Mouse (Mus musculus) ES-CJ7 (cell line): ENCODE measurements at regions not wholly inside any gene's neighbourhood (a gene's known extent, or its start where the extent isn't known, plus 50 kb on each side); places are given as distances from the start of the nearest gene placed in this dataset.

Experiments
- DNase-seq: peaks from one replicate; pipeline ENCODE4 v3.0.0; 2011; ENCODE audit warnings: low read depth, low spot score

DNA sequence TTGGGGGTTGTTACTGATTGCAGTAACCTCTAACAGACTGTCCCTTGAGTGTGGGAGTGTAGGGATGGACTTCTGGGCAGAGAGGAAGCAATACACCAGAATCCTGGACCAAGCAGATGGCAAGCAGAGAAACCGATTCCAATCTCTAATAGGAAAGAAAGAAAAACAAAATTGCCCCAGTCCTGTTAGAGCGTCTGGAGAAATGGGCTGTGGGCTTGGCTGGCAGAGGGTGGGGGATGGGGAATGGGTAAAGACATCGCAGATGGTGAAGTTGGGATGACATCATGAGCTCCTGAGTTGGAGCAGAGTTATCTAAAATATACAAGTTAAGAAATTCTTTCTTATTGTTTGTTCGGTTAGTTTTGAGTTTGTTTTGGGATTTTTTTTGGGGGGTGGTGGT lies 260.5 kb downstream of the Ptpru start:
- no peak for DNase-seq

DNA sequence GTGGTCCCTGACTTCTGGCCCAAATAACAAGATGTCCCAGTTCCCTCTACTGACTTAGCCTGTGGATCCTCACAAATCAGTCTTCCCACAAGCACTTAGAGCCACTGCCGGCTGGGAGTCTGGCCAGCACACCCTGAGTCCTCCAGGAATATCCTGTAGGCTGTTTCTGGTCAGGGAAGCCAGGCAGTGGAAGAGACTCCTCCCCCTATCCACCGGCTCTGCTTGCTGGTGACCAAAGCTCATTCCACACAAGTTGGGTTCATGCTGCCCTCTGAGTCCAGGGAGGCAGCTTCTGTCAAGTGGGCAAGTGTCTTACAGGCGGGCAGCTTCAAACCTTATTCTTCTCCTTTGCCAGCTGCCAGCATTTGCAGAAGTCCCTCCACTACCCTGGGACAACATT lies 252.1 kb downstream of the Ptpru start:
- no peak for DNase-seq

DNA sequence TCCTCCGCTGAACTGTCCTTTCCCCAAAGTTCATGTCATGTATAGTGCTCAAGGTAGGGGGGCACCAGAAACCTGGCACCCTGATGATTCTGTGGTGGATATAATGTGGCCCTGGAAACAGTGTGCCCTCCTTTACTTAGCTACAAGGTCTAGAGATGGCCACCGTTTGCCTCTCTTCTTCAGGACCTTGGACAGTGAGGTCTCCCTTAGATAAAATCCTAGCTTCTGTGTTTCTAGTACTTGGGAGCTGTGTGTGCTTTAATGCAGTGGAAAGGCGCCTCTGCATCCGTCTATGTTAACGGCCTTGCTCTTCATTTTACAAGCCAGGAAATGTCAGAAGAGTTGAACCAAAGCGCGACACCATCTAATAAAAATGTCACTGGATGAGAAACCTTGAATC lies 250.6 kb downstream of the Ptpru start:
- peak; percentile 5 for DNase-seq

DNA sequence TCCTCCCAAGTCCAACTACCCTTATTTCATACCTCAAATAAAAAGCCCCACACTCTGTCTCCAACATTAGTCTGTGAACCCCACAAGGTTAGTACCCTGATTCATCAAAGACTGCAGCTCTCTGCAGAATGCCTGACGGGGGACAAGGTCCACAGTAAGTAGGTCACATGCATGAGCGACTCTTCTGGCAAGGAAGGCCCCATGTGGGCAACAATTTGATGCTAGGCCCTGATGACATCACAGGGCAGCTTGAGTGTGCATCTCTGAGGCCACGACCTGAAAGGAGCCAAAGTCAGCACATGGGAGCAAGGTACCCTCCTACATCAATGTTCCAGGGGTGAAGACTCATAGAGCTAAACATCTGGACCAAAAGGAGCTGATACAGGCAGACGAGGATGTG lies 248.0 kb downstream of the Ptpru start:
- no peak for DNase-seq

DNA sequence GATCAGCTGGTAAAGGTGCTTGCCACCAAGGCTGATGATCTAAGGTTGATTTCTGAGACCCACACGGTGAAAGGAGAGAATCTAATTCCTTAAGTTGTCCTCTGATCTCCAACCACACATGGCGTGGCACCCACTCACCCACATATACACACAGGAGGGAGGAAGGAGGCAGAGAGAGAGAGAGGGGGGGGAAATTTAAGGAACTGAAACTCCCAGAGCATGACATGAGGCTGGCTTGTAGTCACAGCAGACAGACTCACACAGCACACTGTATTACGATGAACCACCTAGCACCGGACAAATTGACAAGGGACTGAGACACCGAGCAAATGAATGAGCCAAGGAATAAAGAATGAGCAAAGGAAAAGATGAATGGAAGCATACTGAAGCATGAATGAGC lies 246.6 kb downstream of the Ptpru start:
- no peak for DNase-seq

DNA sequence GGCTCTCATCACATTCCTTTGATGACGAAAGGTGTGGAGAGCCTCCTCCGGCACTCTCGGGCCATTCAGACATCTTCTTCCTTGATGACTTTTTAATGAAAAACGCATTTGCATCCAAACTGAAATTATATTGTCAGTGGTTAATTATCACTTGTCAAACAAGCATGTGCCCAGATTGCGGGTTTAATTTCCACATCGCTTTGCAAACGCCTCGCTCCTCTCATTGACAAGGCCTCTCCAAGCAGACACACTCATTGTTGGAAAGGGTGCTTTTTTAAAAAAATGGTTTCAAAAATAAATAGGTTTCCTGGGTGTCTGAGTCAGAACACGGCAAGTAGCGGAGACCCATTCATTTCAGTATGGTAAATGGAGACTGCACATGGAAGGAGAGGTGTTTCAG lies 240.1 kb downstream of the Ptpru start:
- DNase-seq = no peak

DNA sequence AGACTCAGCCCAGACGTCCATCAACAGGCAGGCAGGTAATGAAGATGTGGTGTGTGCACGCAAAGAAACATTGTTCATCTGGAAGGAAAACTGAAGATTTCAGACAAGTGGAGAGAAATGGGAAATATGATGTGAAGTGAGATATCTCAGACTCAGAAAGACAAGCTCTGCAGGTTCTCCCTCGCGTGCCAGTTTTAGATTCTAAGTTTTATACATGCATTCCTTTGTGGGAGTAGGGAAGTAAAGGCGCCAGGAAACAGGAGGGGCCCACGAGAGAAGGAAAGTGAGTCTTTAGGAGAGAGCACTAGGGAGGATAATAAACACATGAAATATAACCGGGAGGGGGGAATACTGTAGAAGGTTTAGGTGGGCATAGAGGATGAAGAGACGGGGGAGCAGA lies 223.7 kb downstream of the Ptpru start:
- DNase-seq = no peak

DNA sequence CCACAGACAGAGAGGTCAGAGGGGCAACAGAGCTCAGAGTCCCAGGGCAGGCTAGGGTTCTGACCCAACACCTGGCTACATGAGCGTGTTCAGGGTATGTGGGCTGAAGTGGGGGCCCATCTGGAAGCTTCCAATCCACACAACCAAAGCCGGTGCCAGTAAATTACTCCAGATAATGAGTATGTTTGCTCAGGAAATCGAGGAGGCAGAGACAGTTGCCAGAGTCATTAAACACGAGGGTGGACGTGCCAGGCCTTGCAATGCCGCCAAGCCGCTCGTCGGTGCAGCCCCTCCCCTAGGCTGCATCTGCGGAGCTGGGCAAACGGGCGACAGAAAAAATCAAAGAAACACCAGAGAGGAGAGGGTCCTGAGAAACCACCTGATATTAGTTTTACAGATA lies 222.5 kb downstream of the Ptpru start:
- no peak for DNase-seq

DNA sequence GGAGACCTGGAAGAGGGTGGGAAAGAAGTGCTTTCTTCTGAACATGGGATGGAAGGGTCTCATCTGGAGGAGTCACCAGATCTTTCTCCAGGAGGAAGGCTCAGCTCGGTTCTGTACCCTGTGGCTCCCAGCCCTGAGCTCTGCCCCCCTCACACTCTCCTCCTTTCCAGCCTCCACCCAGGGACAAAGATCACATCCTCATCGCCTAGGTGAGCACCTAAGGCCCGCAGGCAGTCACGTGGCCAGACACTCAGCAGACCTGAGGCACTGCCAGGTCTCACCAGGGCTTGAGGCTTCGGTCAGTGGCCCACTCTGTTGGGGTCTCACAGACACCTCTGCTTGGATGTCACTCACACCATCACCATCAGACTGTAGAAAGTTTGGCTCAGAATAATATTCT lies 200.0 kb downstream of the Ptpru start:
- no peak for DNase-seq

DNA sequence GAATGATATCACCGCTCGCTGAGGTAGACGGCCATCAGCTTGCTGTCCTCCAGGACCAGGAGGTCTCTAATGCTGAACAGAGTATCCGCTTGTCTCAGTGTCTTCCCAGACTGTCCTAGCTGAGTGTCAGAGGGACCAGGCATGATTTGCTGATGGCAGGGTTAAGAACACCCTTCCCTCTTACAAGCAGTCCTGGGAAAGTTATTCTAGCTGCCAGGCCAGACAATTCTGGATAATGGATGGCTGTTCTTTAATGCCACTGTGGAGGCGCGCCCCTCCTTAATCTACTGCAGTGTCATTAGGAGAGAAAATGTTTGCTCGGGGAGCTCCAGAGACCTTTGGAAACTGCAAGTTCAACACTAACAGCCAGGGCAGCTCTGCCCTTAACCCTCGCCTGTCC lies 182.1 kb downstream of the Ptpru start:
- DNase-seq = no peak

DNA sequence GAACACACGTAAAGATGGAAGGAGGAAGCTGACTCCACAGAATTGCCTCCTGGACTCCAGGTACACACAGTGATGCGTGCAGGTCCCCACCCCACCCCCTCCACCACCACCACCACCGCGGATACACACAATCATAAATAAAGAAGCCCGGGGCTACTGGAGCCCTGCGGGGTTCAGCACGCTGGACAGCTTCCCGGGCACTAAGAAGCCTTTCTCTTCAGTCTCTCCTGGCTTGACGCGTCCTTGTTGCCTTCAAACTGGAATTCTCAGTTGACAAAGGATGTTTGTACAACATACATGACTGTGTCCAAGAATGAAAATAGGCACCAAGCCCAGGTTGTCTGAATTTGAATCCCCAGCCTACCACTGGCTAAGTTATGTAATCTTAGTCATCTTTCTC lies 180.2 kb downstream of the Ptpru start:
- peak; percentile 37 for DNase-seq

DNA sequence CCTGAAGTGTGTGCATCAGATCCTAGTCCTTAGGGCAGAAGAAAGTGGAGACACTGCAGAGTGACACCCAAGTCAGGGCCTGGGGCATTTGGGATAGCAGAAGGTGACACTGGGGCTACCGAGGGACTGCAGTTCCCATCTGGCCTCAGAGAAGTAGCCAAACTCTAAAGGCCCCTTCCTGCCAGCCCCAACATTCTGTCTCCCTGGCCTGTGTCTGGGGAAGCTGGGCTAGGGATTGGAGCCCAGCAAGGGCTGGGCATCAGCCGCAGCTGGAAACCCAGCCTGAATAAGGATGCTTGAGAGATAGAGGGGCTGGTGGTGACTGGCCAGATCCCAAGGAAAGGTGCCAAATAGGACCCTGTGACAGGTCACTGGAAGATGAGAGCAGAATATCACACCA lies 177.2 kb downstream of the Ptpru start:
- no peak for DNase-seq

DNA sequence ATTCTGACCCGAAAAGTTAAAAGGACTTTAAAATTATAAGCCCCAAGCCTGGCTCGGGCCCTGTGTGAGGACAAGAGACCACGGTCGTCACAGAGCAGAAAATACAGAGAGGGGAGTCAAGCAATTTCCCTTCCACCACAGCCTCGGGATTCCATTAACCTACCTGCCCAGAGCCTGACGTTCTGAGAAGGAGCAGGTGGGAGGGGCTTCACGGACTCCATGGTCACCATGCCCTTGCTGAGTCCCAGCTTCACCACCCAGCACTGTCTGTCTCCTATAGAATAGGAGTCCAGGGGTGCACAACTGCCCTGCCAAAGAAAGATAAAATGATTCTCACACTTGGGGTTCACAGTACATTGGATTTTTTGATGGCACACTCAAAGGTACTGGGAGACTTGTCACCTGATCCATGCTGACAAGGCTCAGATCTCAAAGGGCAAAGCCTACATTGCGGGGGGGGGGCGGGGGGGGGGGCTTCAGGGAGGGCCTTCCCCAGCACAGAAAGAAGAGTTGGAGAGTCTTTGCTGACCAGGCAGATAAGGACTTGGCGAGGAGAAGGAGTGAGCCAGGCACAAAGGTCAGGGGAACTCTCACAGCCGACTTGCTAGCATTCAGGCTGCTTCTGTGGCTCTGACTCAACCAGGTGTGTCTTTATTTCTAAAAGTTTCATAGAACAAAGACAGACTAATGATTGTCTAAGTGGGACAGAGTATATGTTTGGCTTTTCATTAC lies 166.1 kb downstream of the Ptpru start:
- no peak for DNase-seq

DNA sequence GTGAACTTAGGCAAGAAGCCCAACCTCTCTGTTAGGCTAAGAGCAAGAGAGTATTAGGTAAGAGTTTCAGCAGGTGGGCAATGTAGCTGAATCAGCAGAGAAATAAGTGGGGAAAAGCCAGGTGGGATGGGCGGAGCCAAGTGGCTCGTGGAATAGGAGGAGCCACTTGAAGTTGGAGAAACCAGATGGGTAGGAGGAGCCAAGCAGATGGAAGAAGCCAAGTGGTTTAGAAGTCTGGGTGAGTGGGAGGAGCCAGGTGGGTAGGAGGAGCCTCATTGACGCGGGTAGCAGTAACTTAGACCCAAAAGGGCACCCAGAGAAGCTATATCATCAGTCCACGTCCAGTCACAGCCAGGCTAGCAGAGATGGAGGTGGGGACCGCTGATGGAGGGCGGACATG lies 160.1 kb downstream of the Ptpru start:
- peak; percentile 46 for DNase-seq

DNA sequence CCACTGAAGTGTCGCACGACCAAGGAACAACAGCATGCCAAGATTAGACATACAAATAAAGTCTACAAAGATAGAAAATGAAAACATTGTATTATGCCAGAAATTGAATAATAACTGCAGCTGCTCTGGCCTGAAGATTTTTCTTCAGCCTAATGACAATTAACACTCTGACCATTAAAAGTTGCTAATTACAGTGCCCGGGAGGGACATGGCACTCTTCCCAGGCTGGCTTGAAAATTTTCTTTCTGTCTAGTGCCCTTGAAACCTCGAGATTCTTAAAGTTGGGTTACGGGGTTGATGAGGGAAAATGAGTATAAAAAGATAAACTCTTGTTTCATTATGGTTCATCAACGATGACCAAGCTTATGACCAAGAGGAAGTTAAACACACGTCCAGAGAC lies 154.9 kb downstream of the Ptpru start:
- DNase-seq = no peak

DNA sequence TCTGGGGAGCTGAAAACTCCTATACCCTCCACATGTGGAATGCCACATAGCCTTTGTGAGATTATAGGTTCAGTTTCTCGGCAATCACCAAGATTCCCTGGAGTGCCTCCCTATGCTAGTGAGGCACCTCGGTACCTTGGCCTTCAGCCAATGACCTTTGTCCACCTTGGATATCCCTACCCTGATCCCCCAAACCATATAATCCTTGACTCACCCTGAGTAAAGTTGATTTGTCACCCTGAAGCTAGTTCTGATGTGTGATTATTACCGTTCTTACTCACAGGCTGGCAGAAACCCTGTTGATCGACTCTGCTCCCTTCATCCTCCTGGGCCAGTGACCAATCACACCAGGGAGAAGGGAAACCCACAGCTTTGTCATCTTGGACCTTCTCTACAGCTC lies 152.5 kb downstream of the Ptpru start:
- no peak for DNase-seq

DNA sequence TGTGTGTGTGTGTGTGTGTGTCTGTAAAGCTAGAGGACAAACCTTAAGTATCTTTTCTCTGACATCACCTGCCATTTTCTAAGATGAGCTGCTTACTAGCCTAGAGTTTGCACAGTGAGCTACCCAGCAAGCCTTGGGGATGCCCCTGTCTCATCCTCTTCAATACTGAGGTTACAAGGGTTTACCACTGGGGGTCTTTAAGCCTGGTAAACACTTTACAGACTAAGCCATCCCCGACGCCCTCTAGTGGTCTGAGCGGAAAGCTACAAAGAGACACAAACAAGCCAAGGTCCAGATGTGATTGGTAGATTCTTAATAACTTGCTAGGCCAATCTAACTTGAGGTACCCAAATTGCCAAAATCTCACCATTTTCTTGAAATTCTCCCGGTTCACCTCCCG lies 143.9 kb downstream of the Ptpru start:
- DNase-seq = peak; percentile 87

DNA sequence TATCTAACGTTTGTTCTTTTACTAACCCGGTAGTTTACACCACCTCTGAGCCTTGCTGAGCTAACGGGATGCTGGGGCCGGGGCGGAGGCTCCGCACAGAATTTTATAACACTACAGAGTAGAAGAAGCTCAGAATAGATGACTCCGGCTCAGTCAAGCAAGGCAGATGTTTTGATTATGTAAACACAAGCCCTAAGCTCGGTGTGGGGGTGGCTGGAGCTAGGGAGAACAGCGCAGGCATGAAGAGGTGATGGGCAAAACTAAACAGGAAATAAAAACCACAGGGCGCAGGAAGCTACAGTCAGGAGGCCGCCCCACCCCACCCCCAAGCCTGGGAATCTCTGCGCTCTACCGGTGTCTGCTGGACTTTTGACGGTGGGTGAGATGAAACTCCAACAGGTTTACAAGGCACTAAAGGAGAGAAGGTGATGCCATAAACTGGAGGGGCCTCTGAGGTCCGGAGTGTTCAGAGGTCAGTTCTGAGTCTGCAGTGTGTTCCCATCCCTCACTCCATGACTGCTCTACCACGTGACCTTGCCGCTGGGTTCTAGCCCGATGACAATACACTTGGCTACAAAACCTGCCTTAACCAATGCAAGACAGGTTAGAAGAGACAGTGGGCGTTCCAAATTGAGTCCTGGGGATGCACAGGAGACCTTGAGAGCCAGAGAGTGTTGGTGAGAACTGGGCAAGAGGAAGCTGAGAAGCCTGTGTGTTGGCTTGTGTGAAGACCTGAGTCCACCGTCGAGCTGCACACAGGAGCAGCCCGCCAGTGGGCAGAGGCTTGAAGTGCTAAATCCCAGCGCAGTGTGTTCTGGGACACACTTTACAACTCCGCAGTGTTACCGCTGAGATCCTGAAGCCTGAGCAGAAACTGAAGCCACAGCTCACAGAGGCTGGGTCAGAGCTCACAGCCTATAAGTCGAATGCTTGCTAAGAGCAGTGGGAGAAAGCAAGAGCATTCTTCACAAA lies 141.9 kb downstream of the Ptpru start:
- peak; percentile 38 for DNase-seq
